Mouse (Mus musculus) liver, postnatal 0 days (tissue): ENCODE data around the gene Ccdc6. TPM values are rescaled to one million over a fixed set of nuclear protein-coding genes. Genes with fewer than 3 reads are reported as not detected.

ENCODE experiments used
- ATAC-seq: fragments of 200-750 bp; cut with Nextera tagmentation; 2 replicates; pipeline ENCODE4 v1.8.0; 2017; ENCODE audit warnings: mild to moderate bottlenecking, moderate library complexity
- DNase-seq: peaks from one replicate; pipeline ENCODE4 v3.0.0-alpha.2; 2016
- H3K27ac ChIP-seq: fragments of 300-500 bp; sonication (generic); 2 replicates; pipeline ENCODE4 v1.5.1; 2014; ENCODE audit warnings: antibody characterized with exemption, moderate library complexity, mild to moderate bottlenecking, low read depth
- H3K27me3 ChIP-seq: fragments of 300-500 bp; sonication (generic); 2 replicates; pipeline ENCODE4 v1.6.1; 2014; ENCODE audit warnings: low read length, control low read depth, mixed read lengths; ENCODE audit not compliant: insufficient read depth
- H3K36me3 ChIP-seq: fragments of 300-500 bp; sonication (generic); replicated peaks from 2 replicates; pipeline ENCODE4 v1.6.1; 2014; ENCODE audit warnings: mild to moderate bottlenecking, control low read depth, low read length, moderate library complexity, mixed read lengths; ENCODE audit not compliant: insufficient read depth
- H3K4me1 ChIP-seq: fragments of 300-500 bp; sonication (generic); 2 replicates; pipeline ENCODE4 v1.6.1; 2014; ENCODE audit warnings: antibody characterized with exemption, mild to moderate bottlenecking, control low read depth; ENCODE audit not compliant: insufficient read depth
- H3K4me2 ChIP-seq: fragments of 300-500 bp; sonication (generic); 2 replicates; pipeline ENCODE4 v1.6.1; 2014; ENCODE audit warnings: low read depth, mild to moderate bottlenecking, low read length, moderate library complexity, mixed read lengths
- H3K4me3 ChIP-seq: fragments of 300-500 bp; sonication (generic); 2 replicates; pipeline ENCODE4 v1.5.1; 2014; ENCODE audit warnings: low read depth, low read length
- H3K9ac ChIP-seq: fragments of 300-500 bp; sonication (generic); replicated peaks from 2 replicates; pipeline ENCODE4 v1.6.1; 2014; ENCODE audit warnings: mild to moderate bottlenecking, moderate library complexity
- H3K9me3 ChIP-seq: fragments of 300-500 bp; sonication (generic); 2 replicates; pipeline ENCODE4 v1.6.1; 2016; ENCODE audit warnings: mild to moderate bottlenecking, control low read depth, low read length, mixed read lengths
- CTCF ChIP-seq: sonication (generic); IDR thresholded peaks from 2 replicates; pipeline ENCODE4 v1.5.1; 2016; ENCODE audit warnings: antibody characterized with exemption, low read depth
- EP300 ChIP-seq: IDR thresholded peaks from 2 replicates; pipeline ENCODE4 v1.6.1; 2016; ENCODE audit warnings: antibody characterized with exemption, low read depth, mild to moderate bottlenecking
- WGBS: fragments of 180-500 bp; shearing (Covaris S2); extraction: QIAGEN DNeasy Blood & Tissue Kit; methylation state at CpG from one replicate; pipeline ENCODE4 v1.1.7; 2014; ENCODE audit not compliant: insufficient replicate concordance; 5-methylcytosine and 5-hydroxymethylcytosine counted together
- polyA plus RNA-seq: library from polyadenylated mRNA; unstranded; fragments of >200 nt; fragmentation: Nextera tagmentation; extraction: Ambion mirVana; gene quantifications from 2 replicates; pipeline ENCODE4 v1.2.1, GENCODE M21; 2015

Gene Ccdc6
- polyA plus RNA-seq, 1 experiment from 2014 or later, result 6.3 TPM

- Histone ChIP-seq H3K9me3 (no peaks in the 10 kb centered on the region), H3K27ac (no peak overlapping the region), H3K36me3 (no peaks in the 10 kb centered on the region), H3K4me1 (no peaks in the 10 kb centered on the region), H3K27me3 (no peaks in the 10 kb centered on the region), H3K4me3 (no peak overlapping the region), H3K4me2 (no peak overlapping the region), H3K9ac (no peak overlapping the region)
- ATAC-seq (no peak), DNase-seq (no peak)
- TF ChIP-seq EP300 (no peak), CTCF (no peak)
- 66% methylated on average over 6 of the region's 6 CpGs for WGBS
These were observed 32.9 kb upstream of the Ccdc6 start for GRCm38 (mm10) chr10:70063881-70064555.

- Histone ChIP-seq H3K27me3 (no peaks in the 10 kb centered on the region), H3K36me3 (no peaks in the 10 kb centered on the region), H3K4me3 (no peak overlapping the region), H3K9ac (no peak overlapping the region), H3K4me1 (no peaks in the 10 kb centered on the region), H3K27ac (no peak overlapping the region), H3K9me3 (no peaks in the 10 kb centered on the region), H3K4me2 (no peak overlapping the region)
- WGBS, result 80% methylated on average over 3 of the region's 3 CpGs
- no peak for DNase-seq
- TF ChIP-seq EP300, result no peak
- TF ChIP-seq CTCF, result no peak
- no peak for ATAC-seq
These were observed 31.7 kb upstream of the Ccdc6 start for GRCm38 (mm10) chr10:70065191-70065590.

GRCm38 (mm10) chr10:70066497-70067168 is 30.3 kb upstream of the Ccdc6 start:
- WGBS, result 73% methylated on average over 8 of the region's 8 CpGs
- DNase-seq, result no peak
- no peak overlapping the region for H3K4me2 ChIP-seq

GRCm38 (mm10) chr10:70067169-70068115 is 29.5 kb upstream of the Ccdc6 start:
- Histone ChIP-seq H3K9me3 (peaks cover 4% of the 10 kb centered on the region; the same call in 1 of the 2 replicates), H3K27ac (no peak overlapping the region), H3K36me3 (no peaks in the 10 kb centered on the region), H3K4me2 (no peak overlapping the region), H3K4me3 (no peak overlapping the region), H3K9ac (no peak overlapping the region), H3K27me3 (no peaks in the 10 kb centered on the region), H3K4me1 (no peaks in the 10 kb centered on the region)
- DNase-seq (no peak), ATAC-seq (no peak)
- TF ChIP-seq CTCF, result no peak
- TF ChIP-seq EP300, result no peak
- WGBS, result 60% methylated on average over 6 of the region's 6 CpGs

More at GRCm38 (mm10) chr10:70066497-70067168, 30.3 kb upstream of the Ccdc6 start:
- ATAC-seq, result no peak
- no peak overlapping the region for H3K27ac ChIP-seq
- no peak for TF ChIP-seq CTCF
- no peak for TF ChIP-seq EP300
- H3K9me3 ChIP-seq, result peaks cover 4% of the 10 kb centered on the region; the same call in 1 of the 2 replicates
- no peaks in the 10 kb centered on the region for H3K4me1 ChIP-seq
- H3K9ac ChIP-seq, result no peak overlapping the region
- no peak overlapping the region for H3K4me3 ChIP-seq
- no peaks in the 10 kb centered on the region for H3K36me3 ChIP-seq
- H3K27me3 ChIP-seq, result no peaks in the 10 kb centered on the region

- 52% methylated on average over 6 of the region's 6 CpGs for WGBS
- H3K27ac ChIP-seq, result no peak overlapping the region
These were observed 27.6 kb upstream of the Ccdc6 start for GRCm38 (mm10) chr10:70069321-70069720.

More at GRCm38 (mm10) chr10:70069321-70069720, 27.6 kb upstream of the Ccdc6 start:
- no peaks in the 10 kb centered on the region for H3K36me3 ChIP-seq
- peaks cover 4% of the 10 kb centered on the region; the same call in 1 of the 2 replicates for H3K9me3 ChIP-seq
- no peaks in the 10 kb centered on the region for H3K27me3 ChIP-seq
- DNase-seq, result no peak
- no peak overlapping the region for H3K4me2 ChIP-seq
- no peak for ATAC-seq
- TF ChIP-seq CTCF (no peak), EP300 (no peak)
- H3K9ac ChIP-seq, result no peak overlapping the region
- H3K4me3 ChIP-seq, result no peak overlapping the region
- no peaks in the 10 kb centered on the region for H3K4me1 ChIP-seq
